Mouse (Mus musculus) bone marrow, adult 2 months (tissue): ENCODE measurements around the gene Cnr2.

Experiments used
- CTCF ChIP-seq: fragments of 200-500 bp; IDR thresholded peaks from 2 replicates; pipeline ENCODE4 v1.5.1; 2011; ENCODE audit warnings: low read length, control low read depth; ENCODE audit not compliant: control insufficient read depth, insufficient read depth
- POLR2A ChIP-seq: fragments of 200-500 bp; IDR thresholded peaks from 2 replicates; pipeline ENCODE4 v1.6.1; 2011; ENCODE audit warnings: low read depth, mild to moderate bottlenecking, control low read depth, low read length, borderline replicate concordance; ENCODE audit not compliant: control insufficient read depth

DNA sequence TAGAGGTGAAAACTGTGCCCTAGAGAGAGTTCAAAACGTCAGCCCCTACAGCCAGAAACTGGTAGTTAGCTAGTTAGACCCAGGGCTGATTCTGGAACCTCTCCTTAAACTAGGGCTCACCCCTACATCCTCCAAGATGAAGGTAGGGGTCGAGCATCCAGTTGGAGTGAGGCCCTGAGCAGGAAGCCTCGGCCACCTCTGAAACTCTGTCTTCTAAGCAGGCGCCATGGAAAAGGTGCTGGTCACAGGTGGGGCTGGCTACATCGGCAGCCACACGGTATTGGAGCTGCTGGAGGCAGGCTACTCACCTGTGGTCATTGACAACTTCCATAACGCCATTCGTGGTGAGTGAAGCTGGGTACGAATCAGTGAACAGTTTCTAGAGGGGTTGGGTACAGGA, 69.9 kb downstream of the Cnr2 start:
- TF ChIP-seq CTCF (no peak), POLR2A (no peak)
